Mouse (Mus musculus) ES-E14 (cell line): Measurements from ENCODE around the gene Mdc1.

Source experiments
- MAFK ChIP-seq: IDR thresholded peaks from 2 replicates; pipeline ENCODE4 v1.6.1; 2014; ENCODE audit warnings: mild to moderate bottlenecking, low read depth, low read length, inconsistent platforms; ENCODE audit not compliant: insufficient read depth
- ZNF384 ChIP-seq: IDR thresholded peaks from 2 replicates; pipeline ENCODE4 v1.6.1; 2012; ENCODE audit warnings: low read depth, low read length, inconsistent platforms

DNA sequence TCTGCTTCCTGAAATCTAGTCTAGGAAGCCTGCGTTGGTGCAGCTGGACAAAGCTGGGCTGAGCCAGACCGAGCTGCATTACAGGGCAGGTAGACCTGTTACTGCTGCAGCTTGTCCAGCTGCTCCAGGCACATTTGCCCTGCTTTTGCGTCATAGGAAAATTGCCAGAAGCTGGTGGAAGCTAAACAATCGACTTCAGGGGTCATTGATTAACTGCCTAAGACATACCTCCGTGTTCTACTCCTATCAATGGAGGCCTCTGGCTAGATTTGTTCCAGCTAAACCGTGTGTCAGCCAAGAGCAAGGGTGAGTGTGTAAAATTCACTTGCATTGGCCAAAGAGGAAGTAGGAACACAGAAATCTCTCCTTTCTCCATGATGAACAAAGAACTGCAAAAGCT is 26.6 kb upstream of the Mdc1 start:
- TF ChIP-seq MAFK, result no peak
- TF ChIP-seq ZNF384, result no peak
